Mouse (Mus musculus): ENCODE measurements around the gene Pgm3.

DNA sequence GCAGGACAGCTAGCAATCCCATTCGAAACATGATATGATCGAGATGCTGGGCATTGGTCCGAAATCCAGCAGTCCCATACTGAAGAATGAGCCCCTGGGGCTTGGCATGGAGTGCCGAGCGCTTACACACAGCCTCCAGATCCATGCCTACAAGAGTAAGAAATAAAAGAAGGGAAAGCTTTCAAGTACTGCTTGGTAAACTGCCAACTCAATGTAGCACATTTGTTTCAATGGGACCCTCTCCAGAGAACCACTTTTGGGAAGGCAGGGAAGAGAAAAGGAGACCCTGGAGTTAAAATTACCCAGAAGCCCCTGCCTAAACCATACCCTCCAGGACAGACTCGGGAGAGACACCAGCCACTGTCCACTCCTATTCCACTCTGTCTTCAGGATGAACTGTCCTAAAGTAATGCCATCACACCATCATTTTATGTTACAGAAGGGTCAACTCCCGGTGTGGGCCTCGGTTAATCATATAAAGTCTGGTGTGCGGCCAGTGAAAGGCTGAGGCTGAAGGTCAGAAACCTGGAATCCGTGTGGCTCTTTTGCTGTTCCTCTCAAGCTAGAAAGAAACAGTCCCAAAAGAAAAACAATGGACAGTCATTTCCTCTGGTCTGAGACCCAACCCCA, 1.3 kb downstream of the Pgm3 start:
- TF ChIP-seq EP300 (optimal IDR thresholded peaks at IDR 0.05) (no peak), CTCF (IDR thresholded peaks at IDR 0.05; ENCODE audit: low read depth) (no peak)
